Mouse (Mus musculus): ENCODE results near the gene Nudt3. TPM values are rescaled to one million over a fixed set of nuclear protein-coding genes. Genes with fewer than 3 reads are reported as not detected.

Nudt3 gene
- polyA plus RNA-seq, 1 experiment = 59.8 TPM

- no peaks in the 10 kb centered on the region for H3K27me3 ChIP-seq (ENCODE audit: control insufficient read depth, insufficient read depth, low read length)
- peaks cover 5% of the 10 kb centered on the region for H3K4me1 ChIP-seq (ENCODE audit: control insufficient read depth, insufficient read depth, low read length)
- no peak overlapping the region for H3K4me3 ChIP-seq (ENCODE audit: control insufficient read depth, low read depth, low read length)
- no peaks in the 10 kb centered on the region for H3K36me3 ChIP-seq (ENCODE audit: control insufficient read depth, insufficient read depth, low read length)
- TF ChIP-seq POLR2A (IDR thresholded peaks at IDR 0.05; ENCODE audit: control insufficient read depth, low read depth, low read length) (no peak), CTCF (IDR thresholded peaks at IDR 0.05; ENCODE audit: control insufficient read depth, insufficient read depth, insufficient replicate concordance, low read depth, low read length) (no peak)
- H3K27ac ChIP-seq (ENCODE audit: control insufficient read depth, insufficient read depth, low read depth, low read length) = no peak overlapping the region
Observed at GRCm38 (mm10) chr17:27541984-27542383, 81.3 kb downstream of the Nudt3 start.

GRCm38 (mm10) chr17:27541261-27541660 lies 82.0 kb downstream of the Nudt3 start:
- Histone ChIP-seq H3K4me3 (ENCODE audit: control insufficient read depth, low read depth, low read length) (no peak overlapping the region), H3K27ac (ENCODE audit: control insufficient read depth, insufficient read depth, low read depth, low read length) (no peak overlapping the region), H3K4me1 (ENCODE audit: control insufficient read depth, insufficient read depth, low read length) (peaks cover 5% of the 10 kb centered on the region), H3K36me3 (ENCODE audit: control insufficient read depth, insufficient read depth, low read length) (no peaks in the 10 kb centered on the region), H3K27me3 (ENCODE audit: control insufficient read depth, insufficient read depth, low read length) (no peaks in the 10 kb centered on the region)
- TF ChIP-seq POLR2A (IDR thresholded peaks at IDR 0.05; ENCODE audit: control insufficient read depth, low read depth, low read length) = no peak
- TF ChIP-seq CTCF (IDR thresholded peaks at IDR 0.05; ENCODE audit: control insufficient read depth, insufficient read depth, insufficient replicate concordance, low read depth, low read length) = no peak

- Histone ChIP-seq H3K4me3 (ENCODE audit: control insufficient read depth, low read depth, low read length) (no peak overlapping the region), H3K27ac (ENCODE audit: control insufficient read depth, insufficient read depth, low read depth, low read length) (no peak overlapping the region), H3K27me3 (ENCODE audit: control insufficient read depth, insufficient read depth, low read length) (no peaks in the 10 kb centered on the region), H3K4me1 (ENCODE audit: control insufficient read depth, insufficient read depth, low read length) (peaks cover 3% of the 10 kb centered on the region), H3K36me3 (ENCODE audit: control insufficient read depth, insufficient read depth, low read length) (no peaks in the 10 kb centered on the region)
- TF ChIP-seq POLR2A (IDR thresholded peaks at IDR 0.05; ENCODE audit: control insufficient read depth, low read depth, low read length) = no peak
- peak; percentile 100 for TF ChIP-seq CTCF (IDR thresholded peaks at IDR 0.05; ENCODE audit: control insufficient read depth, insufficient read depth, insufficient replicate concordance, low read depth, low read length)
Observed at GRCm38 (mm10) chr17:27534718-27535117, 88.6 kb downstream of the Nudt3 start.

- H3K36me3 ChIP-seq (ENCODE audit: control insufficient read depth, insufficient read depth, low read length) = no peaks in the 10 kb centered on the region
- H3K4me1 ChIP-seq (ENCODE audit: control insufficient read depth, insufficient read depth, low read length) = peaks cover 3% of the 10 kb centered on the region
- TF ChIP-seq CTCF (IDR thresholded peaks at IDR 0.05; ENCODE audit: control insufficient read depth, insufficient read depth, insufficient replicate concordance, low read depth, low read length) (no peak), POLR2A (IDR thresholded peaks at IDR 0.05; ENCODE audit: control insufficient read depth, low read depth, low read length) (no peak)
- no peak overlapping the region for H3K4me3 ChIP-seq (ENCODE audit: control insufficient read depth, low read depth, low read length)
- H3K27me3 ChIP-seq (ENCODE audit: control insufficient read depth, insufficient read depth, low read length) = no peaks in the 10 kb centered on the region
- H3K27ac ChIP-seq (ENCODE audit: control insufficient read depth, insufficient read depth, low read depth, low read length) = no peak overlapping the region
Observed at GRCm38 (mm10) chr17:27533354-27533753, 89.9 kb downstream of the Nudt3 start.

- no peak overlapping the region for H3K4me3 ChIP-seq (ENCODE audit: control insufficient read depth, low read depth, low read length)
- H3K27ac ChIP-seq (ENCODE audit: control insufficient read depth, insufficient read depth, low read depth, low read length) = no peak overlapping the region
- H3K27me3 ChIP-seq (ENCODE audit: control insufficient read depth, insufficient read depth, low read length) = no peaks in the 10 kb centered on the region
- H3K4me1 ChIP-seq (ENCODE audit: control insufficient read depth, insufficient read depth, low read length) = peaks cover 3% of the 10 kb centered on the region
- TF ChIP-seq CTCF (IDR thresholded peaks at IDR 0.05; ENCODE audit: control insufficient read depth, insufficient read depth, insufficient replicate concordance, low read depth, low read length) (no peak), POLR2A (IDR thresholded peaks at IDR 0.05; ENCODE audit: control insufficient read depth, low read depth, low read length) (no peak)
- H3K36me3 ChIP-seq (ENCODE audit: control insufficient read depth, insufficient read depth, low read length) = no peaks in the 10 kb centered on the region
Observed at GRCm38 (mm10) chr17:27532095-27532494, 91.2 kb downstream of the Nudt3 start.

Other genes with a start within 250 kb of the Nudt3 start
- 0.70 and 0.81 TPM in 2 replicates for gene Grm4, start 102.1 kb downstream of the Nudt3 start, polyA plus RNA-seq (2012; rRNA removed)
- 64.3 and 68.4 TPM in 2 replicates for gene Hmga1, start 67.0 kb downstream of the Nudt3 start, polyA plus RNA-seq (2012; rRNA removed)
- gene AI413582, start 57.7 kb downstream of the Nudt3 start, polyA plus RNA-seq (2012; rRNA removed) = 20.7 and 24.5 TPM in 2 replicates
- not detected in 2 replicates for gene RPS10-NUDT3, start 11.7 kb upstream of the Nudt3 start, polyA plus RNA-seq (2012; rRNA removed)
- gene Rps10, start 13.2 kb upstream of the Nudt3 start, polyA plus RNA-seq (2012; rRNA removed) = 262 and 331 TPM in 2 replicates
- gene Pacsin1, start 32.0 kb upstream of the Nudt3 start, polyA plus RNA-seq (2012; rRNA removed) = 9.6 and 10.4 TPM in 2 replicates
- 4.8 and 4.9 TPM in 2 replicates for gene Spdef, start 105.5 kb upstream of the Nudt3 start, polyA plus RNA-seq (2012; rRNA removed)
- 109 and 111 TPM in 2 replicates for gene D17Wsu92e, start 197.2 kb upstream of the Nudt3 start, polyA plus RNA-seq (2012; rRNA removed)
- gene Snrpc, start 214.7 kb upstream of the Nudt3 start, polyA plus RNA-seq (2012; rRNA removed) = 173 and 198 TPM in 2 replicates
- gene Uhrf1bp1, start 232.9 kb upstream of the Nudt3 start, polyA plus RNA-seq (2012; rRNA removed) = 16.7 and 17.0 TPM in 2 replicates